Mouse (Mus musculus) kidney, adult 18-20 months (tissue): ENCODE measurements at regions not wholly inside any gene's neighbourhood (a gene's known extent, or its start where the extent isn't known, plus 50 kb on each side); places are given as distances from the start of the nearest gene placed in this dataset.
A peak's percentile ranks its signal among the peaks of the same experiment; 100 is the strongest.

ENCODE experiments used
- DNase-seq: peaks from one replicate; pipeline ENCODE4 v3.0.0; 2021

GRCm38 (mm10) chr1:14413826-14414445 lies 1679.2 kb downstream of the 4930444P10Rik start:
- no peak for DNase-seq

GRCm38 (mm10) chr1:14369957-14370833 lies 1722.9 kb downstream of the 4930444P10Rik start:
- DNase-seq: no peak

GRCm38 (mm10) chr1:14359998-14360640 lies 1733.0 kb downstream of the 4930444P10Rik start:
- peak; percentile 2 for DNase-seq
